Mouse (Mus musculus): ENCODE results near the gene Mycbp2. TPM values are rescaled to one million over a fixed set of nuclear protein-coding genes. Genes with fewer than 3 reads are reported as not detected.

Mycbp2 gene
- total and polyA plus RNA-seq, 3 experiments: 25.9 to 60.1 (median 29.5) TPM

GRCm38 (mm10) chr14:103180096-103180495, 166.5 kb downstream of the Mycbp2 start:
- Histone ChIP-seq H3K4me2 (ENCODE audit: insufficient read depth, low read depth, poor library complexity, severe bottlenecking) (no peak overlapping the region), H3K27me3 (replicated peaks) (no peaks in the 10 kb centered on the region), H3K4me3 (replicated peaks in 1 of 3; ENCODE audit: low read depth in 2 of 3, low read length in 2 of 3, poor library complexity in 1 of 3) (no peak overlapping the region), H3K4me1 (ENCODE audit: control insufficient read depth in 1 of 2, insufficient read depth in 2 of 2) (peaks cover 3 to 6% of the 10 kb centered on the region in 2 experiments; a peak in 3 of 4 replicates), H3K79me2 (replicated peaks; ENCODE audit: control insufficient read depth, extremely low read depth, insufficient read depth, poor library complexity, severe bottlenecking) (no peaks in the 10 kb centered on the region; the same call in 1 of the 2 replicates), H3K36me3 (replicated peaks in 1 of 2; ENCODE audit: control insufficient read depth in 1 of 2, insufficient read depth in 1 of 2, low read length in 1 of 2) (peaks cover 18 to 21% of the 10 kb centered on the region in 2 experiments), H3K9me3 (replicated peaks; ENCODE audit: low read length) (no peaks in the 10 kb centered on the region), H3K27ac (ENCODE audit: insufficient read depth, low read depth) (no peak overlapping the region), H3K9ac (ENCODE audit: insufficient read depth, low read depth) (no peak overlapping the region)
- no peak for TF ChIP-seq TBP (conservative IDR thresholded peaks at IDR 0.05; ENCODE audit: low read depth, low read length)
- no peak for TF ChIP-seq NELFE (IDR thresholded peaks at IDR 0.05; ENCODE audit: low read depth, low read length)
- in situ Hi-C loops (cut with MboI; ENCODE audit: low pct_ligation_motif_present, low pct_unique_long_range_greater_than_20kb, low sequenced_read_pairs): no loop called here
- dilution Hi-C loops (cut with MboI; ENCODE audit: extremely low pct_ligation_motif_present, extremely low pct_unique_long_range_greater_than_20kb, low sequenced_read_pairs): no loop called here
- no peak for DNase-seq (ENCODE audit: extremely low read depth)

GRCm38 (mm10) chr14:103162923-103163322, 183.7 kb downstream of the Mycbp2 start:
- in situ Hi-C loops (cut with MboI; ENCODE audit: low pct_ligation_motif_present, low pct_unique_long_range_greater_than_20kb, low sequenced_read_pairs) (no loop called here), dilution Hi-C loops (cut with MboI; ENCODE audit: extremely low pct_ligation_motif_present, extremely low pct_unique_long_range_greater_than_20kb, low sequenced_read_pairs) (no loop called here)
- peaks cover 20 to 56% of the 10 kb centered on the region in 2 experiments for H3K36me3 ChIP-seq (replicated peaks in 1 of 2; ENCODE audit: control insufficient read depth in 1 of 2, insufficient read depth in 1 of 2, low read length in 1 of 2)
- H3K79me2 ChIP-seq (replicated peaks; ENCODE audit: control insufficient read depth, extremely low read depth, insufficient read depth, poor library complexity, severe bottlenecking): no peaks in the 10 kb centered on the region
- H3K4me3 ChIP-seq (replicated peaks in 1 of 3; ENCODE audit: low read depth in 2 of 3, low read length in 2 of 3, poor library complexity in 1 of 3): no peak overlapping the region
- H3K4me1 ChIP-seq (ENCODE audit: control insufficient read depth in 1 of 2, insufficient read depth in 2 of 2): no peaks in the 10 kb centered on the region
- no peak overlapping the region for H3K9ac ChIP-seq (ENCODE audit: insufficient read depth, low read depth)
- H3K27ac ChIP-seq (ENCODE audit: insufficient read depth, low read depth): no peak overlapping the region
- DNase-seq (ENCODE audit: extremely low read depth): no peak
- no peaks in the 10 kb centered on the region for H3K9me3 ChIP-seq (replicated peaks; ENCODE audit: low read length)
- no peak overlapping the region for H3K4me2 ChIP-seq (ENCODE audit: insufficient read depth, low read depth, poor library complexity, severe bottlenecking)
- no peak for TF ChIP-seq GABPA (IDR thresholded peaks at IDR 0.05; ENCODE audit: insufficient replicate concordance, low read depth, low read length)
- no peak for TF ChIP-seq MXI1 (IDR thresholded peaks at IDR 0.05; ENCODE audit: low read depth, low read length)
- TF ChIP-seq KAT2A (IDR thresholded peaks at IDR 0.05; ENCODE audit: insufficient replicate concordance, low read length): no peak
- no peak for TF ChIP-seq CHD2 (IDR thresholded peaks at IDR 0.05; ENCODE audit: low read length)
- TF ChIP-seq EP300 (IDR thresholded peaks at IDR 0.05; ENCODE audit: low read length): no peak
- TF ChIP-seq TCF12 (IDR thresholded peaks at IDR 0.05; ENCODE audit: low read depth, low read length): no peak
- no peak for TF ChIP-seq TBP (conservative IDR thresholded peaks at IDR 0.05; ENCODE audit: low read depth, low read length)
- TF ChIP-seq E2F4 (IDR thresholded peaks at IDR 0.05; ENCODE audit: insufficient replicate concordance, low read depth, low read length): no peak
- TF ChIP-seq RCOR1 (conservative IDR thresholded peaks at IDR 0.05; ENCODE audit: low read depth, low read length): no peak
- TF ChIP-seq MAX (IDR thresholded peaks at IDR 0.05; ENCODE audit: low read length): no peak
- TF ChIP-seq ZKSCAN1 (IDR thresholded peaks at IDR 0.05; ENCODE audit: borderline replicate concordance, low read depth, low read length): no peak
- H3K27me3 ChIP-seq (replicated peaks): no peaks in the 10 kb centered on the region

DNA sequence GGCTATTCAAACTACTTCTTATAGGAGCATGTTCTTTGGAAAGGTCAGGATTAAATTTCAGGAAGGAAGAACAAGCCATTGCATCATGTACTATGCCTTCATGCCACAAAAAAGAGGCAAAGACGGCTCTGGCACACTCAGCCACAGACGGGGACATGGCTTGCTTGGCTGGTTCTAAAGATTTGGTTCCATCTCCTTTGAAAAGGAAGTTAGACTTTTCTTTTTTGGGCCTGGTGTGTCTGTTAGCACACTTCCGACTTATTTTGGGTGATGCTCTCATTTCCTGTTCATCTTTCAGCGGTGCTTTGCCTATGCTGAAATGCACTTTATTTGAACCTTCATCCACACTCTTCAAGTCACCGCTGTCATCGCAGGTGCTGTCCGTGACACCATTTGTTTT, 190.9 kb downstream of the Mycbp2 start:
- H3K79me2 ChIP-seq (replicated peaks; ENCODE audit: control insufficient read depth, extremely low read depth, insufficient read depth, poor library complexity, severe bottlenecking): no peaks in the 10 kb centered on the region
- H3K4me2 ChIP-seq (ENCODE audit: insufficient read depth, low read depth, poor library complexity, severe bottlenecking): peak overlapping the region; percentile 3; the same call in 1 of the 2 replicates
- no peak overlapping the region for H3K9ac ChIP-seq (ENCODE audit: insufficient read depth, low read depth)
- dilution Hi-C loops (cut with MboI; ENCODE audit: extremely low pct_ligation_motif_present, extremely low pct_unique_long_range_greater_than_20kb, low sequenced_read_pairs) (no loop called here), in situ Hi-C loops (cut with MboI; ENCODE audit: low pct_ligation_motif_present, low pct_unique_long_range_greater_than_20kb, low sequenced_read_pairs) (no loop called here)
- H3K4me1 ChIP-seq (ENCODE audit: control insufficient read depth in 1 of 2, insufficient read depth in 2 of 2): peaks cover 0 to 31% of the 10 kb centered on the region in 2 experiments; a peak in 2 of 4 replicates
- no peaks in the 10 kb centered on the region for H3K27me3 ChIP-seq (replicated peaks)
- H3K9me3 ChIP-seq (replicated peaks; ENCODE audit: low read length): no peaks in the 10 kb centered on the region
- peak overlapping the region in 1 of 3 experiments; percentile 16 for H3K4me3 ChIP-seq (replicated peaks in 1 of 3; ENCODE audit: low read depth in 2 of 3, low read length in 2 of 3, poor library complexity in 1 of 3)
- peak; percentile 81 for DNase-seq (ENCODE audit: extremely low read depth)
- H3K36me3 ChIP-seq (replicated peaks in 1 of 2; ENCODE audit: control insufficient read depth in 1 of 2, insufficient read depth in 1 of 2, low read length in 1 of 2): peaks cover 42 to 60% of the 10 kb centered on the region in 2 experiments
- peak overlapping the region; percentile 65; the same call in 1 of the 2 replicates for H3K27ac ChIP-seq (ENCODE audit: insufficient read depth, low read depth)
- TF ChIP-seq CTCF (conservative IDR thresholded peaks at IDR 0.05 in 1 of 2, IDR thresholded peaks at IDR 0.05 in 1 of 2; ENCODE audit: low read depth in 2 of 2, low read length in 2 of 2): no peak
- no peak for TF ChIP-seq ZKSCAN1 (IDR thresholded peaks at IDR 0.05; ENCODE audit: borderline replicate concordance, low read depth, low read length)
- no peak for TF ChIP-seq NELFE (IDR thresholded peaks at IDR 0.05; ENCODE audit: low read depth, low read length)
- no peak for TF ChIP-seq CHD1 (IDR thresholded peaks at IDR 0.05; ENCODE audit: low read depth, low read length)
- no peak for TF ChIP-seq RCOR1 (conservative IDR thresholded peaks at IDR 0.05; ENCODE audit: low read depth, low read length)
- TF ChIP-seq NRF1 (IDR thresholded peaks at IDR 0.05; ENCODE audit: low read depth, low read length): no peak
- 0 out of 2 replicates have a peak, but pooled peaks have one; percentile 52 for TF ChIP-seq ELF1 (IDR thresholded peaks at IDR 0.05; ENCODE audit: low read depth, low read length)
- no peak for TF ChIP-seq MAZ (IDR thresholded peaks at IDR 0.05; ENCODE audit: low read depth, low read length)
- TF ChIP-seq SIN3A (IDR thresholded peaks at IDR 0.05; ENCODE audit: low read length): no peak
- TF ChIP-seq JUN (IDR thresholded peaks at IDR 0.05; ENCODE audit: insufficient read depth, low read depth, low read length): peak; percentile 50; the same call in 1 of the 2 replicates
- TF ChIP-seq MEF2A (IDR thresholded peaks at IDR 0.05; ENCODE audit: borderline replicate concordance, low read depth, low read length): peak; percentile 94
- peak; percentile 50 for TF ChIP-seq BHLHE40 (IDR thresholded peaks at IDR 0.05; ENCODE audit: low read depth, low read length)
- no peak for TF ChIP-seq CHD2 (IDR thresholded peaks at IDR 0.05; ENCODE audit: low read length)
- no peak for TF ChIP-seq E2F4 (IDR thresholded peaks at IDR 0.05; ENCODE audit: insufficient replicate concordance, low read depth, low read length)
- TF ChIP-seq MXI1 (IDR thresholded peaks at IDR 0.05; ENCODE audit: low read depth, low read length): no peak
- no peak for TF ChIP-seq POLR2AphosphoS2 (IDR thresholded peaks at IDR 0.05; ENCODE audit: low read depth, low read length)
- 0 out of 2 replicates have a peak, but pooled peaks have one; percentile 23 for TF ChIP-seq MYC (IDR thresholded peaks at IDR 0.05; ENCODE audit: low read depth, low read length)
- no peak for TF ChIP-seq GABPA (IDR thresholded peaks at IDR 0.05; ENCODE audit: insufficient replicate concordance, low read depth, low read length)
- no peak for TF ChIP-seq UBTF (IDR thresholded peaks at IDR 0.05; ENCODE audit: low read depth, low read length)

Measured in CH12.LX (cell line).